Mouse (Mus musculus) heart, adult 11 months (tissue): ENCODE data around the gene Dnah10.
A peak's percentile ranks its signal among the peaks of the same experiment; 100 is the strongest.
"Not testable (repeated sequence)": the region's sequence is repeated elsewhere in the genome, so short reads cannot be mapped to it uniquely, and the experiment has no call there.

Source experiments
- DNase-seq: peaks from one replicate; pipeline ENCODE4 v3.0.0; 2022

Dnah10 gene

GRCm38 (mm10) chr5:124724997-124725396 is at the start of gene Dnah10:
Gene Dnah10, plus strand, starts transcription at chr5:124725085.
- peak; percentile 85 for DNase-seq

- DNase-seq = peak; percentile 87
Measured at GRCm38 (mm10) chr5:124713741-124714140, 11.1 kb upstream of the Dnah10 start.

- peak; percentile 97 for DNase-seq
Measured at GRCm38 (mm10) chr5:124715135-124715534, 9.8 kb upstream of the Dnah10 start.

- peak; percentile 77 for DNase-seq
Measured at GRCm38 (mm10) chr5:124717969-124718368, 6.9 kb upstream of the Dnah10 start.

GRCm38 (mm10) chr5:124718396-124718795 is 6.5 kb upstream of the Dnah10 start:
- peak; percentile 60 for DNase-seq

- peak; percentile 55 for DNase-seq
Measured at GRCm38 (mm10) chr5:124723125-124723524, 1.8 kb upstream of the Dnah10 start.

- DNase-seq = peak; percentile 79
Measured at GRCm38 (mm10) chr5:124729662-124730206, 4.8 kb downstream of the Dnah10 start.

- DNase-seq = no peak
Measured at GRCm38 (mm10) chr5:124733961-124734360, 9.1 kb downstream of the Dnah10 start.

- DNase-seq = peak; percentile 83
Measured at GRCm38 (mm10) chr5:124741898-124742599, 17.2 kb downstream of the Dnah10 start.

GRCm38 (mm10) chr5:124743841-124744240 is 19.0 kb downstream of the Dnah10 start:
- DNase-seq = peak; percentile 80

- peak; percentile 52 for DNase-seq
Measured at GRCm38 (mm10) chr5:124746220-124746619, 21.3 kb downstream of the Dnah10 start.

GRCm38 (mm10) chr5:124748296-124748695 is 23.4 kb downstream of the Dnah10 start:
- peak; percentile 78 for DNase-seq

GRCm38 (mm10) chr5:124751656-124752055 is 26.8 kb downstream of the Dnah10 start:
- DNase-seq = no peak

GRCm38 (mm10) chr5:124761011-124761410 is 36.1 kb downstream of the Dnah10 start:
- no peak for DNase-seq

- DNase-seq = no peak
Measured at GRCm38 (mm10) chr5:124761787-124762186, 36.9 kb downstream of the Dnah10 start.

GRCm38 (mm10) chr5:124774552-124774951 is 49.7 kb downstream of the Dnah10 start:
- DNase-seq = no peak

GRCm38 (mm10) chr5:124776289-124776688 is 51.4 kb downstream of the Dnah10 start:
- DNase-seq = not testable (repeated sequence)

GRCm38 (mm10) chr5:124777178-124777709 is 52.4 kb downstream of the Dnah10 start:
- DNase-seq = no peak

- DNase-seq = no peak
Measured at GRCm38 (mm10) chr5:124779926-124780325, 55.0 kb downstream of the Dnah10 start.

GRCm38 (mm10) chr5:124781696-124782095 is 56.8 kb downstream of the Dnah10 start:
- DNase-seq = no peak

GRCm38 (mm10) chr5:124785650-124786049 is 60.8 kb downstream of the Dnah10 start:
- no peak for DNase-seq

- DNase-seq = no peak
Measured at GRCm38 (mm10) chr5:124792112-124792511, 67.2 kb downstream of the Dnah10 start.

GRCm38 (mm10) chr5:124809708-124810366 is 85.0 kb downstream of the Dnah10 start:
- peak; percentile 94 for DNase-seq

GRCm38 (mm10) chr5:124812466-124812865 is 87.6 kb downstream of the Dnah10 start:
- no peak for DNase-seq
